Mouse (Mus musculus) frontal cortex, adult 2 months (tissue): ENCODE data around the gene Gm10778. TPM values are rescaled to one million over a fixed set of nuclear protein-coding genes. Genes with fewer than 3 reads are reported as not detected.
A peak's percentile ranks its signal among the peaks of the same experiment; 100 is the strongest.
"Not testable (repeated sequence)": the region's sequence is repeated elsewhere in the genome, so short reads cannot be mapped to it uniquely, and the experiment has no call there.

Experiments
- DNase-seq, 2 experiments: peaks; one replicate each; pipeline ENCODE4 v3.0.0; 2022; ENCODE audit warnings: low spot score in 1 of 2; ENCODE audit errors: extremely low spot score in 1 of 2
- polyA plus RNA-seq: library from polyadenylated mRNA; depleted of rRNA; stranded (reverse); fragments of >200 nt; gene quantifications from 2 replicates; pipeline ENCODE4 v1.2.3, GENCODE M21; 2012

Gene Gm10778
- polyA plus RNA-seq, 1 experiment, result 3.3 TPM

DNA sequence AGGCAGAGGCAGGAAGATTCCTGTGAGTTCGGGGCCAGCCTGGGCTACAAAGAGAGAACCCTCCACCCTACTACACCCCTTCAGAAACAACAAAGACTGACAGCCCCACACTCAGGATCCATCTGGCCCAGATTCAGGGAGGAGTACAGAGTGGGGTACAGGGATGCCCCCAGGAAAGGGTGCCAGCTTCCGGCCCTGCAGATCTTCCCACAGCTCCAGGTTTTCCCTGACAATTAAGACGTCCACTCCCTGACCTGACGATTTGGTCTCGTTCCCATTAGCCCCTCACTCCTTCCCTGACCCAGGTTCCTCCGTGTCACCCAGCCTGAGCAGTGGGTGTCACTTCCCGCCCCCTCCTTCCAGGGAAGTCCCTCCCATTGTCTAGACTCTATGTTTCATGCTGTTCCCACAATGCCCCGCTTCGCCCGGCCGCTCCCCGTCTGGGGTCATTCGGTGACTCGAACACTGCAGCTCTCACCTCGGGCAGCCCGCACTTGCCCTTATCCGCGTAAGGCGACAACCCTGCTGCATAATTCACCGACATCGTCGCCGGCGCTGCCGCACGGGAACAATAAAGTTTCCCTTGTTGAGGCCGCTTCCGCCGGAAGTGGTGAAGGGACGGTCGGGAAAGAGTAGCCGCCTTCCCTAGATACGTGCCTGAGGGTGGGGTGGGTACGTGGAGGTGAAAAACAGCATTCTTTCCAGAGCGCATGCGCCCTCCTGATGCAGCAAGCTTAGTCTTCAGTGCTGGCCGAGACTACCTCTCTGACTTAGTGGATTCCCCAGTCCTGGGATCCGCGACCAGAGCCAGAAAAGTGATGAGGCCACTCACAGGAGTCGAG is 21.6 kb upstream of the Gm10778 start, which contains the start of gene Sirt6:
Sirt6 (minus strand) TSS at position 804 of the 842 bp plus-strand sequence.
- DNase-seq, result peak; percentile 91 to 96

DNA sequence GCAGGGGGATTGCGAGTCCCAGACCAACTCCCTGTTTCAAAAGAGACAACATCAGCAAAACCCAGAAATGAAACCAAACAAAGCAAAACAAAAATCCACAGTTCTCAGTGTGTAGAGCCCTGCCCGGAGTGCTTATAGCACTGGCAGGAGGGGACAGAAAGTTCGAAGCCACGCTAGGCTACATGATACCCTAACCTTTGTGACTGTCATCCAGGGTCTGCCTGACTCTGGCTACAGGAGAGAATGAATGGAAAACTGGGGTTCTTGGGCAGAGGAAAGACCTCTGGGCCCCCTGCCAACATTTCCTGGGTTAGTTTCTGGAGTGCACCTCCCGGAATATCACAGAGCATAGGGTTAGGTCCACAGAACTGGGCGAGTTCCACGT is 21.0 kb upstream of the Gm10778 start:
- no peak for DNase-seq

DNA sequence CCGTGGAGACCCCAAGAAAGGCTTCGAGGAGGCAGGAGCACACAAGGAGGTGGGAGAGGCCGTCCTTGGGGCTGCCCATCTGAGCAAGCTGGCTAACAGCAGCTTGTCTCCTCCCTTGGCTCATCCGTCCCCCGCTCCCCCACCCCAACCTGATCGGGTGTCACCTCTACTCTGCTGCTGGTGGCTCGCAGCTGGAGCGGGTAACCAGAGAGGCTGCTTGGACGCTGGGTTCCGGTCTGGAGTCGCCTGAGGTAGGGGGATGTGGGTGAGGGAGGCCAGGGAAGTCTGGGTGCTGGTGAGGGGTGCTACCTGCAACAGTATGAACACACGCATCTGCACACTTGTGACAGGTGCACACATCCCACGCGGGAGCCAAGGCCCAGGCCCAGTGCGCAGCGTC is 20.5 kb upstream of the Gm10778 start, which contains the start of gene Ankrd24:
Ankrd24 (plus strand) TSS at position 151 of the 400 bp plus-strand sequence.
- DNase-seq, result no peak

- DNase-seq, result peak; percentile 79 to 88
Measured at GRCm38 (mm10) chr10:81633253-81634099, 15.4 kb upstream of the Gm10778 start.

- DNase-seq, result no peak
Measured at GRCm38 (mm10) chr10:81636338-81636737, 12.5 kb upstream of the Gm10778 start.

DNA sequence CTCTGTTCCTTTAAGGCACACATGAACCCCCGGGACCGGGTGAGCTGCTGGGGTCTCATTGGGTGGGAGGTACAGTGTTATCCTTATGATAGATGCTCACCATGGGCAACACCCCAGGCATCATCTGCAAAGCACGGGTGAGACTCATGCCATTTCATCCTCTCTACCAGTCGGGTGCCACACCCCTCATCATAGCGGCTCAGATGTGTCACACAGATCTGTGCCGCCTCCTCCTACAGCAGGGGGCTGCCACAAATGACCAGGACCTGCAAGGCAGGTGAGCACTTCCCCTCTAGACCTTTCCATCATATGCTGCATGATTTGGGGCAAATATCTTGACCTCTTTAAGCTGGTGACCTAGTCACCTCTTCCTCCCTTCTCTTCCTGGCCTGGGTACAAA is 10.8 kb upstream of the Gm10778 start:
- no peak for DNase-seq

DNA sequence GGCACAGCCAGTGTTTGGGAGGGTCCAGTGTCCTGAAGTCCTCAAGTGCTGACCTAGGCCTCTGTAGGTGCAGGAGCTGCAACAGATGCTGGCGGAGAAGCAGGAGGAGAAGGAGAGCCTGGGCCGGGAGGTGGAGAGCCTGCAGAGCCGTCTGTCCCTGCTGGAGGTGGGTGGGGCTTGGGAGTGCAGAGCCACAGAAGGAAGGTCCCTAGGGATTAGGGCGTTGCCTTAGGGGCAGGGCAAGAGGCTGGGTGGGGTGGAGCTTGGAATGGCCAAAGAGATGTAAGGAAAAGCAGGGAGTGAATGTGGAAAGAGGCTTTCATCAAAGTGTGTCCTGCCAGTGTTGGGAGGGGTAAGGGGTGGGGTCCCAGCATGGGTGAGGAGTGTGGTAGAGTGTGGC is 8.0 kb upstream of the Gm10778 start:
- DNase-seq, result not testable (repeated sequence)

GRCm38 (mm10) chr10:81641566-81641965 is 7.3 kb upstream of the Gm10778 start:
- DNase-seq, result no peak

- no peak for DNase-seq
Measured at GRCm38 (mm10) chr10:81641978-81642647, 6.7 kb upstream of the Gm10778 start.

- DNase-seq, result no peak
Measured at GRCm38 (mm10) chr10:81642648-81643448, 6.0 kb upstream of the Gm10778 start.

- peak; percentile 87 to 95 for DNase-seq
Measured at GRCm38 (mm10) chr10:81643449-81644055, 5.3 kb upstream of the Gm10778 start.

DNA sequence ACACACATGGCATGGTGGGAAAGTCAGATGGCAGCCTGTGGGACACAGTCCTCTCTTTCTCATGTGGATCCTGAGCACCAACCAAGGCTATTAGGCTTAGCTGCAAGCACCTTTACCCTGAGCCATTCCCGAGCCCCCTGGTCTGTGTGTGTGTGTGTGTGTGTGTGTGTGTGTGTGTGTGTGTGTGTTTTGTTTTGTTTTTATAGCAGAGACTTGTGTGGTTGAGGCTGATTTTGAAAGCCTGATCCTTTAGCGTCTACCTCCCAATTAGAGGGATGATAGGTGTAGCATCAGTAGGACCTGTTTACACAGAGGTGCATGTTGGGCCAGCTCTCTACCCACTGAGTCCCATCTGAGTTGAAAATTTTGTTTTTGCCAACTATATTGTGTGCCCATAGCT is 4.7 kb upstream of the Gm10778 start:
- DNase-seq, result no peak

- no peak for DNase-seq
Measured at GRCm38 (mm10) chr10:81644716-81645115, 4.1 kb upstream of the Gm10778 start.

- no peak for DNase-seq
Measured at GRCm38 (mm10) chr10:81645391-81645790, 3.5 kb upstream of the Gm10778 start.

DNA sequence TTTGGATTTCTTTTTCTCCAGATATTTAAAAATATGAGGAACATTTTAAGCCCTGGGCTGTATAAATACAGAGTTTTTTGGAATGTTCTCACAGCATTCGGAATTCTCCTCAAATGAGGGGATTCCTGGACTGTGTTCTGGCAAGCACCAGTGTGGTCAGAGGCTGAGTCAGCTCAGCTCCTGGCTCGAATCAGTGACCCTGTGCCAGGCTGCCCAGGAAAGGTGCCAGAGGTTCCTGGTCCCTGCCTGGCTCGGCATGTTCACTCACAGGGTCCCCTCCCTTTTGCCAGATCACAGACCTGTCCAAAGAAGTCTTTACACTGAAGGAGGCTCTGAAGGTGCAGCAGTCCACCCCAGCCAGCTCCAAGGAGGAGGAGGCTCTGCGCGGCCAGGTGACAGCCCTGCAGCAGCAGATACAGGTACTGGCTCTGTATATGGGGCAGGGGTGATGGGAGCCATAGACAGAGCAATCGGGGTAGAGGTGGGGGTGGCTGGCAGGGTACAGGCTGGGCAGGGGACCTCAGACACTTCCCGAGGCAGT is 2.8 kb upstream of the Gm10778 start:
- DNase-seq, result no peak

- no peak for DNase-seq
Measured at GRCm38 (mm10) chr10:81655178-81655577, 6.3 kb downstream of the Gm10778 start.

GRCm38 (mm10) chr10:81656174-81656573 is 7.3 kb downstream of the Gm10778 start:
- no peak for DNase-seq

DNA sequence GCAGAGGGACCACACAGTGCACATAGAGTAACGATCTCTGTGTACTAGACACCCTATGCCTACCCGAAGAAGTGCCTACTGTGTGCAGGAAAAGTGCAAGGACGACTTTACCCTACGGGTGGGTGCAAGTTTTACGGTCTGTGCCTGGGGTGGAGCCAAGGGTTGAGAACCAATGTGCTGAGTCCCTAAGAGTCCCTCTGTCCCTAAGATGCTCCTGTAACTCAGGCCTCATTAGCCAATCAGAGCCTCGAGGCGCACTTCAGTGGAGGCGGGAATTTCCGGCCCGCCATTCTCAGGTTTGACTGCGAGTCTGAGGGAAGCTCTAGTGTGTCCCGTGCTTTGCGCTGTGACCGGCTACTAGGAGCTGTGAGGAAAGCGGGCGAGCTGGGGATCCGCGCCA is 38.3 kb downstream of the Gm10778 start:
- not testable (repeated sequence) for DNase-seq

DNA sequence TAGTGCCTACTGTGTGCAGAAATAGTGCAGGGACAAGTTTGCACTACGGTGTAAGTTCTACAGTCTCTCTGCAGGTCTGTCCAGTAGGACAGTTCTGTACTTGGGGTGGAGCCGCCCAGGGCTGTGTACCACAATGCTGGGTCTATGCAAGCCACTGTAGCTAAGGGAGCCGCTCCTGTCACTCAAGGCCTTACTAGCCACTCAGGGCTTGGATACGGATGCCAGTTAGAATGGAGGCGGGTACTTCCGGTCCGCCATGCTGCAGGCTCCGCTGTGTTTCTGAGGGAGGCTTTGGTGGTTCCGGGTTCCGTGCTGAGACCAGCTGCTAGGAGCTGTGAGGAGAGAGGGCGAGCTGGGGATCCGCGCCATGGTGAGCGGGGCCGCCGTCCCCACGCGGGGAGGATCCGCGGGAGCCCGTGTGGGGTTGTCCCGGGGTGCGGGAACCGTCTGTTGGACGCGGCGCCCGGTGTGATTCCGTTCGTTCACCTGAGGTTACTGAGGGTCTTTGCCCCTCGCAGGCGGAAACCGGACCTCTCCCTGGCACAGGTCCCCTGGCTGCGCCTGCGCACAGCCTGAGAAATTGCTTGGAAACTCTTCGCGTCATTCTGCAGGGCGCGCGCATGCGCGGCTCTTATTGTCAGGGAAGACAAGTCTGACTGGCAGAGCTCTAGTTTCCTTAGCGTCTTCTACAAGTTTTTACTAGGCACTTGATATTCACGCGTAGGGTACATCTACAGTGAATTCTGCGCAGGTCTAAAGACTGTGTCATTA is 55.9 kb downstream of the Gm10778 start, which contains the start of gene Zfp433:
Zfp433 (plus strand) TSS at position 295 of the 771 bp plus-strand sequence.
- not testable (repeated sequence) for DNase-seq
